Mouse (Mus musculus): Measurements from ENCODE around the gene Zdhhc3. TPM values are rescaled to one million over a fixed set of nuclear protein-coding genes. Genes with fewer than 3 reads are reported as not detected.

The Zdhhc3 gene
- 251 and 334 TPM in 2 replicates for polyA plus RNA-seq (2012; rRNA removed)

GRCm38 (mm10) chr9:123112805-123113521 is at the start of gene Zdhhc3, which contains the start of gene Exosc7:
TSS of gene Zdhhc3 (minus strand) at chr9:123113205.
TSS of gene Exosc7 (plus strand) at chr9:123113215.

GRCm38 (mm10) chr9:123150241-123151020 is 37.4 kb upstream of the Zdhhc3 start, which contains the start of gene Clec3b:
TSS of gene Clec3b (plus strand) at chr9:123150946.

DNA sequence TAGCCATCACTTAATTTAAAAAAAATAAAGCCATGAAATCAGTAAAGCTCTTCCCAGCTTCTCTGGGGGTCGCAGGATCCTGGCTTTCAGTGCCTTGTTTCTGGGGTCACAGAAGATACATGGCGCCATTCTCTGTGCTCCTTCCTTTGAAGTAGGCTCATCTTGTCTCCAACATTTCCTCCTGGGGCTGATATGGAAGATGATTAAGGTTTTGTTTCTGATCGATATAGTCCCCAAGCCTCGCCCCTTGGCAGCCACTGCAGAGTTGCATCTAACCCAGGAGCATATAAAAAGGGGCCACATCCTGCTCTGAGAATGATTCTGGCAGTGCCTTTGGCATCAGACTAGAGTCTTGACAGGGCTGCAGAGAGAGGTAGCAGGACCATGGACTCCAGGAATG is 78.6 kb downstream of the Zdhhc3 start, which contains the start of gene Tgm4:
Gene Tgm4, plus strand, starts transcription at position 301 of the 400 bp plus-strand sequence.

DNA sequence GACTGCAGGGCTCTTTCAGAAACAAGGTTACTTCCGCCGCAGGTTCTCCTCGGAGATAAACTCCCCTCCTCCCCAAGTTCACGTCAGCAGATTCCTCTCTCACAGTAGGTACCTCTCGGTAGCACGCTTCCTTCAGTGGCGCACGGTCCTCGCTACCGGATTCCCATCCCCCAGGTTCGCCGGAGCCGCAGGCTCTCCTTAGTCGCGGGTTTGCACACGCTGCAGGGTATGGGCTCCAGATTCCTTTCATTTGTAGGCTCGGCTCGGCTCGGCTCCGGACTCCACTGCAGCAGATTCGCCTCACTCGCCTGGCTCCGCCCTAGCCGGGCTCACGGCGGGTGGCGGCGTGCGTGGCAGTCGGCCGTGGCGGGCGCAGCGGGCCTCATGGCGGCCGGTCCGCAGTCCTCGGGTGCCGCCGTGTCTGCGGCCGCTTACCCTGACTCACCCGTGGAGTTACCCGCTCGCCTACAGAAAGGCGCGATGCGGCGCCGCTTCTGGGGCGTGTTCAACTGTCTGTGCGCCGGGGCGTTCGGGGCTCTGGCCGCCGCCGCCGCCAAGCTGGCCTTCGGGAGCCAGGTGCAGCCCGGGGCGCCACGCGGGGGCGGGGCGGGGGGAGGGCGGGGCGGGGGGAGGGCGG is 91.9 kb downstream of the Zdhhc3 start, which contains the start of gene Tmem42:
Gene Tmem42, plus strand, starts transcription at position 332 of the 637 bp plus-strand sequence.

Other genes with a start within 250 kb of the Zdhhc3 start
- gene Zfp445, start 247.2 kb downstream of the Zdhhc3 start, polyA plus RNA-seq (2012; rRNA removed) = 29.6 and 29.7 TPM in 2 replicates
- gene Zkscan7, start 227.5 kb downstream of the Zdhhc3 start, polyA plus RNA-seq (2012; rRNA removed) = 3.1 and 3.9 TPM in 2 replicates
- 1.8 and 1.9 TPM in 2 replicates for gene Zfp105, start 190.1 kb downstream of the Zdhhc3 start, polyA plus RNA-seq (2012; rRNA removed)
- gene 1110059G10Rik, start 162.2 kb downstream of the Zdhhc3 start, polyA plus RNA-seq (2012; rRNA removed) = 1.3 and 1.5 TPM in 2 replicates
- 1.3 and 6.7 TPM in 2 replicates for gene Kif15, start 162.2 kb downstream of the Zdhhc3 start, polyA plus RNA-seq (2012; rRNA removed)
- 28.2 and 34.1 TPM in 2 replicates for gene Tmem42, start 91.9 kb downstream of the Zdhhc3 start, polyA plus RNA-seq (2012; rRNA removed)
- 0.15 and 0.24 TPM in 2 replicates for gene Tgm4, start 78.5 kb downstream of the Zdhhc3 start, polyA plus RNA-seq (2012; rRNA removed)
- 30.1 and 33.1 TPM in 2 replicates for gene Exosc7, start within 50 bp of the Zdhhc3 start, polyA plus RNA-seq (2012; rRNA removed)
- gene Clec3b, start 37.7 kb upstream of the Zdhhc3 start, polyA plus RNA-seq (2012; rRNA removed) = 89.9 and 107 TPM in 2 replicates
- gene Cdcp1, start 102.8 kb upstream of the Zdhhc3 start, polyA plus RNA-seq (2012; rRNA removed) = 9.1 and 9.4 TPM in 2 replicates
- 85.7 and 178 TPM in 2 replicates for gene Tmem158, start 147.6 kb upstream of the Zdhhc3 start, polyA plus RNA-seq (2012; rRNA removed)

Data from ovary, adult 2 months (tissue).